Mouse (Mus musculus): ENCODE measurements around the gene Cep104. TPM values are rescaled to one million over a fixed set of nuclear protein-coding genes. Genes with fewer than 3 reads are reported as not detected.

Cep104 gene
- polyA plus RNA-seq, 1 experiment from 2014 or later: 17.6 TPM

- no peak overlapping the region for H3K4me3 ChIP-seq (ENCODE audit: low read length)
- H3K9ac ChIP-seq (replicated peaks; ENCODE audit: low read length): no peak overlapping the region
- H3K4me1 ChIP-seq (ENCODE audit: insufficient read depth, low read length): peaks cover 13% of the 10 kb centered on the region
- peaks cover 29% of the 10 kb centered on the region for H3K36me3 ChIP-seq (ENCODE audit: insufficient read depth, low read length)
- no peak for ATAC-seq (ENCODE audit: low FRiP score, low TSS enrichment)
- no peaks in the 10 kb centered on the region for H3K27me3 ChIP-seq (ENCODE audit: insufficient read depth, low read length)
- H3K4me2 ChIP-seq (replicated peaks; ENCODE audit: low read depth, low read length): no peak overlapping the region
- H3K27ac ChIP-seq (ENCODE audit: low read length): no peak overlapping the region
- H3K9me3 ChIP-seq (ENCODE audit: low read length): no peaks in the 10 kb centered on the region
- 88% methylated on average over 10 of the region's 10 CpGs for WGBS
Observed at GRCm38 (mm10) chr4:153979243-153979642, 4.2 kb downstream of the Cep104 start.

DNA sequence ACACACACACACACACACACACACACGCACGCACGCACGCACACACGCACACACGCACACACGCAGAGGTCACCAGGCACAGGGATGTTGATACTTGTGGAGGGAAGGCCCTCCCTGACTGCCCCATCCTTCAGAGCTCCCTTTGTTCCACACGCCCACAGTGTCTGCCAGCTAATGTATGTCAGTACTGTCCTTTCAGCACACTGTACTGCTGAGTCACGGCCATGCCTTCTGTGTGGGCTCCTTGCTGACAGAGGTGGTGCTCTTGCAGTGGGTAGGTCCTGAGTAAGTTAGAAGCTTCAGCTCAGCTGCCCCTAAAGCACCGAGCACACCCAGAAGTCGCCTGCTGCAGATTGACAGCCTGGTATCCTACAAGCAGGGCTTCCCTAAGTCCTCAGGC, 5.5 kb downstream of the Cep104 start:
- Histone ChIP-seq H3K4me1 (ENCODE audit: insufficient read depth, low read length) (peaks cover 11% of the 10 kb centered on the region), H3K36me3 (ENCODE audit: insufficient read depth, low read length) (peaks cover 41% of the 10 kb centered on the region), H3K27me3 (ENCODE audit: insufficient read depth, low read length) (no peaks in the 10 kb centered on the region), H3K4me2 (replicated peaks; ENCODE audit: low read depth, low read length) (no peak overlapping the region), H3K4me3 (ENCODE audit: low read length) (no peak overlapping the region), H3K9me3 (ENCODE audit: low read length) (no peaks in the 10 kb centered on the region), H3K27ac (ENCODE audit: low read length) (no peak overlapping the region), H3K9ac (replicated peaks; ENCODE audit: low read length) (no peak overlapping the region)
- no peak for ATAC-seq (ENCODE audit: low FRiP score, low TSS enrichment)
- 86% methylated on average over 11 of the region's 11 CpGs for WGBS

DNA sequence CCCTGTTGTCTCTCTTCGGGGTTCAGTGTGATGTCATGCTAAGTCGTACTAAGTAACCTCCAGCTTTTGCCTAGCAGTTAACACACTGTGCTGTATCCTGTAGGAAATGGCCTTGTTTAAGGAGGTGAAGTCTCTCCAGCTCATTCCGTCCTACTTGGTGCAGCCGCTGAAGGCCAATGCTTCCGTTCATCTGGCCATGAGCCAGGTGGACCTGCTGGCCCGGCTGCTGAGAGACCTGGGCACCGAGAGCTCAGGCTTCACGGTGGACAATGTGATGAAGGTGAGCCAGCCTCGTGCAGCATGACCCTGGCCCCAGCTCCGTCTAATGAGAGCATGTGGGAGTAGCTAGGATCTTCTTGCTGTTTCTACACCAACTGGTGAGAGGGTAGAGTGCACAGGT, 17.7 kb downstream of the Cep104 start:
- H3K9ac ChIP-seq (replicated peaks; ENCODE audit: low read length): no peak overlapping the region
- no peak overlapping the region for H3K4me2 ChIP-seq (replicated peaks; ENCODE audit: low read depth, low read length)
- no peaks in the 10 kb centered on the region for H3K9me3 ChIP-seq (ENCODE audit: low read length)
- no peaks in the 10 kb centered on the region for H3K4me1 ChIP-seq (ENCODE audit: insufficient read depth, low read length)
- H3K27ac ChIP-seq (ENCODE audit: low read length): no peak overlapping the region
- H3K36me3 ChIP-seq (ENCODE audit: insufficient read depth, low read length): peaks cover 79% of the 10 kb centered on the region
- 75% methylated on average over 10 of the region's 10 CpGs for WGBS
- no peaks in the 10 kb centered on the region for H3K27me3 ChIP-seq (ENCODE audit: insufficient read depth, low read length)
- ATAC-seq (ENCODE audit: low FRiP score, low TSS enrichment): no peak
- H3K4me3 ChIP-seq (ENCODE audit: low read length): no peak overlapping the region

GRCm38 (mm10) chr4:153993505-153993904, 18.5 kb downstream of the Cep104 start:
- no peak overlapping the region for H3K27ac ChIP-seq (ENCODE audit: low read length)
- 92% methylated on average over 8 of the region's 8 CpGs for WGBS
- H3K4me3 ChIP-seq (ENCODE audit: low read length): no peak overlapping the region
- no peaks in the 10 kb centered on the region for H3K4me1 ChIP-seq (ENCODE audit: insufficient read depth, low read length)
- ATAC-seq (ENCODE audit: low FRiP score, low TSS enrichment): no peak
- H3K36me3 ChIP-seq (ENCODE audit: insufficient read depth, low read length): peaks cover 80% of the 10 kb centered on the region
- no peak overlapping the region for H3K9ac ChIP-seq (replicated peaks; ENCODE audit: low read length)
- H3K27me3 ChIP-seq (ENCODE audit: insufficient read depth, low read length): no peaks in the 10 kb centered on the region
- no peak overlapping the region for H3K4me2 ChIP-seq (replicated peaks; ENCODE audit: low read depth, low read length)
- no peaks in the 10 kb centered on the region for H3K9me3 ChIP-seq (ENCODE audit: low read length)

DNA sequence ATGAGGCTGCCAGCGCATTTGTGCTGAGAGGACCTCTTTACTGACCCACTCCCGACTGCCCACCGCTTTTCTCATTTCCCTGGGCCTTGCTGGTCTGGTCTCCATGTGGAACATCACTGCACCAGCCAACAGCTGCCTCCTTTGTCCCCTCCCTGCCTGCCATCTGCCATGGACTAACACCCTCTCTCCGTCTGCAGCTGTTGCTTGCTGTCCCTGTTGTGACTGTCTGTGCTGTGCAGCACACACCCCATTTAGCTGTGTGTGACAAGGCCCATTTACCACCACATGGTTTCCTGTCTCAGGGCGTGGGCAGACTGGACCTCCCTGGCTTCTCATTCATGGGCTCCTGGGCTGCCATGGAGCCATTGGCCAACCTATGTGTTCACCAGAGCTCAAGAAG, 30.5 kb downstream of the Cep104 start:
- 85% methylated on average over 5 of the region's 5 CpGs for WGBS
- Histone ChIP-seq H3K36me3 (ENCODE audit: insufficient read depth, low read length) (peaks cover 37% of the 10 kb centered on the region), H3K9ac (replicated peaks; ENCODE audit: low read length) (no peak overlapping the region), H3K4me3 (ENCODE audit: low read length) (no peak overlapping the region), H3K9me3 (ENCODE audit: low read length) (no peaks in the 10 kb centered on the region), H3K4me1 (ENCODE audit: insufficient read depth, low read length) (no peaks in the 10 kb centered on the region), H3K4me2 (replicated peaks; ENCODE audit: low read depth, low read length) (no peak overlapping the region), H3K27ac (ENCODE audit: low read length) (no peak overlapping the region), H3K27me3 (ENCODE audit: insufficient read depth, low read length) (no peaks in the 10 kb centered on the region)
- ATAC-seq (ENCODE audit: low FRiP score, low TSS enrichment): no peak

GRCm38 (mm10) chr4:154006264-154006663, 31.3 kb downstream of the Cep104 start:
- Histone ChIP-seq H3K4me1 (ENCODE audit: insufficient read depth, low read length) (no peaks in the 10 kb centered on the region), H3K36me3 (ENCODE audit: insufficient read depth, low read length) (peaks cover 37% of the 10 kb centered on the region), H3K4me2 (replicated peaks; ENCODE audit: low read depth, low read length) (no peak overlapping the region), H3K9me3 (ENCODE audit: low read length) (no peaks in the 10 kb centered on the region), H3K4me3 (ENCODE audit: low read length) (no peak overlapping the region), H3K27me3 (ENCODE audit: insufficient read depth, low read length) (no peaks in the 10 kb centered on the region), H3K27ac (ENCODE audit: low read length) (no peak overlapping the region), H3K9ac (replicated peaks; ENCODE audit: low read length) (no peak overlapping the region)
- no peak for ATAC-seq (ENCODE audit: low FRiP score, low TSS enrichment)
- WGBS: 93% methylated on average over 6 of the region's 6 CpGs

GRCm38 (mm10) chr4:154007759-154008158, 32.8 kb downstream of the Cep104 start:
- Histone ChIP-seq H3K27ac (ENCODE audit: low read length) (no peak overlapping the region), H3K4me2 (replicated peaks; ENCODE audit: low read depth, low read length) (no peak overlapping the region), H3K9ac (replicated peaks; ENCODE audit: low read length) (no peak overlapping the region), H3K36me3 (ENCODE audit: insufficient read depth, low read length) (peaks cover 33% of the 10 kb centered on the region), H3K4me1 (ENCODE audit: insufficient read depth, low read length) (peaks cover 4% of the 10 kb centered on the region), H3K27me3 (ENCODE audit: insufficient read depth, low read length) (no peaks in the 10 kb centered on the region), H3K4me3 (ENCODE audit: low read length) (no peak overlapping the region), H3K9me3 (ENCODE audit: low read length) (no peaks in the 10 kb centered on the region)
- 73% methylated on average over 4 of the region's 4 CpGs for WGBS
- ATAC-seq (ENCODE audit: low FRiP score, low TSS enrichment): no peak

- Histone ChIP-seq H3K27me3 (ENCODE audit: insufficient read depth, low read length) (no peaks in the 10 kb centered on the region), H3K9ac (replicated peaks; ENCODE audit: low read length) (peak overlapping the region; percentile 96), H3K27ac (ENCODE audit: low read length) (no peak overlapping the region), H3K4me2 (replicated peaks; ENCODE audit: low read depth, low read length) (peak overlapping the region; percentile 98), H3K9me3 (ENCODE audit: low read length) (no peaks in the 10 kb centered on the region), H3K36me3 (ENCODE audit: insufficient read depth, low read length) (peaks cover 27% of the 10 kb centered on the region), H3K4me3 (ENCODE audit: low read length) (peak overlapping the region; percentile 100), H3K4me1 (ENCODE audit: insufficient read depth, low read length) (peaks cover 15% of the 10 kb centered on the region)
- 27% methylated on average over 13 of the region's 13 CpGs for WGBS
- ATAC-seq (ENCODE audit: low FRiP score, low TSS enrichment): peak; percentile 50; the same call in 1 of the 2 replicates
Observed at GRCm38 (mm10) chr4:154010907-154011645, 36.1 kb downstream of the Cep104 start.

DNA sequence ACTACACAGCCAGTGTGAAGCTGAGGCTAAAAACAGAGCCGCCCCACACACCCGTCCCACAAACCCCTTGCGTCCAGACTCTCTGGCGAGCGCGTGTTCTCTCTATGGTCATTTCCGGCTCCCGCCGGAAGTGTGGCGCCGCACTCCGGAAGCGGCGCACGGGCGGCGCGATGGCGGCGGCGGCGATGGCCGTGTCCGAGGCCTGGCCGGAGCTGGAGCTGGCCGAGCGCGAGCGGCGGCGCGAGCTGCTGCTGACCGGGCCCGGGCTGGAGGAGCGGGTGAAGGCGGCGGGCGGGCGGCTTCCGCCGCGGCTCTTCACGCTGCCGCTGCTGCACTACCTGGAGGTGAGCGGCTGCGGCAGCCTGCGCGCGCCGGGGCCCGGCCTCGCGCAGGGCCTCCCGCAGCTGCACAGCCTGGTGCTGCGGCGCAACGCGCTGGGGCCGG, 36.7 kb downstream of the Cep104 start, which contains the start of gene Lrrc47:
TSS of gene Lrrc47 (plus strand) at position 86 of the 444 bp plus-strand sequence.
- no peaks in the 10 kb centered on the region for H3K9me3 ChIP-seq (ENCODE audit: low read length)
- H3K4me1 ChIP-seq (ENCODE audit: insufficient read depth, low read length): peaks cover 15% of the 10 kb centered on the region
- peak; percentile 96 for ATAC-seq (ENCODE audit: low FRiP score, low TSS enrichment)
- H3K27me3 ChIP-seq (ENCODE audit: insufficient read depth, low read length): no peaks in the 10 kb centered on the region
- H3K4me2 ChIP-seq (replicated peaks; ENCODE audit: low read depth, low read length): peak within 1 kb of the TSS; percentile 98
- H3K36me3 ChIP-seq (ENCODE audit: insufficient read depth, low read length): peaks cover 27% of the 10 kb centered on the region
- H3K9ac ChIP-seq (replicated peaks; ENCODE audit: low read length): peak within 1 kb of the TSS; percentile 96
- peak within 1 kb of the TSS; percentile 50; the same call in 1 of the 2 replicates for H3K27ac ChIP-seq (ENCODE audit: low read length)
- WGBS: 0% methylated on average over 41 of the region's 59 CpGs
- H3K4me3 ChIP-seq (ENCODE audit: low read length): peak within 1 kb of the TSS; percentile 100

DNA sequence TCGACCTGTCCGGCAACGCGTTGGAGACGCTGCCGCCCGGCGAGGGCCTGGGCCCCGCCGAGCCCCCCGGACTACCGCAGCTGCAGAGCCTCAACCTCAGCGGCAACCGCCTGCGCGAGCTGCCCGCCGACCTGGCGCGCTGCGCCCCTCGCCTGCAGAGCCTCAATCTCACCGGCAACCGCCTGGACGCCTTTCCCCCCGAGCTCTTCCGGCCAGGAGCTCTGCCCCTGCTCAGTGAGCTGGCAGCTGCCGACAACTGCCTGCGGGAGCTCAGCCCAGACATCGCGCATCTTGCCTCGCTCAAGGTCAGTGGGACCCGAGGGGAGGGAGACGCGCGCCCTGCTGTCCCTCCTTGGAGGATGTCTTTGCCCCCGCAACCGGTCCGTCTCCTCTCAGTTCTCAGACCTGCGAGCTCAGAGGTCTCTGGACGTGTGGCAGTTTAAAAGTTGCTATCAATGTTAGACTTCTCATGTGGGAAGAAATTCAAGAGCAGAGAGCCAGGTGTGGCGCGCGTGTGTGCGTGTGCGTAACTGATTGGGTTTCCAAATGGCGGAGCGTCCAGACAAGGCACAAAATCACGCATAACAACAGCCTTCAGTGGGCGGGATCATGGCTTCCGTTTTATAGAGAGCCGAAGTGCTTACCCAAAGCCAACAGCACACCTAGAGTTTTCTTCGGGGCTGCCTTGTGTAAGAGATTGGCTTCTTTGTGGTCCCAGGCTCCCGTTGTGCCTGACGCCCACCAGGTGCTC, 37.3 kb downstream of the Cep104 start:
- peaks cover 27% of the 10 kb centered on the region for H3K36me3 ChIP-seq (ENCODE audit: insufficient read depth, low read length)
- no peaks in the 10 kb centered on the region for H3K27me3 ChIP-seq (ENCODE audit: insufficient read depth, low read length)
- WGBS: 2% methylated on average over 55 of the region's 55 CpGs
- peak overlapping the region; percentile 96 for H3K9ac ChIP-seq (replicated peaks; ENCODE audit: low read length)
- peak overlapping the region; percentile 98 for H3K4me2 ChIP-seq (replicated peaks; ENCODE audit: low read depth, low read length)
- H3K4me1 ChIP-seq (ENCODE audit: insufficient read depth, low read length): peaks cover 15% of the 10 kb centered on the region
- peak overlapping the region; percentile 100 for H3K4me3 ChIP-seq (ENCODE audit: low read length)
- no peaks in the 10 kb centered on the region for H3K9me3 ChIP-seq (ENCODE audit: low read length)
- peak overlapping the region; percentile 50; the same call in 1 of the 2 replicates for H3K27ac ChIP-seq (ENCODE audit: low read length)
- no peak for ATAC-seq (ENCODE audit: low FRiP score, low TSS enrichment)
